Mouse (Mus musculus) megakaryocyte, embryonic 14.5 days (primary cell): ENCODE measurements around the gene G3bp1.

Experiments used
- FLI1 ChIP-seq: IDR thresholded peaks from 2 replicates; pipeline ENCODE4 v1.6.1; 2012; ENCODE audit warnings: low read length, inconsistent platforms, mixed read lengths
- GATA1 ChIP-seq: IDR thresholded peaks from 3 replicates; pipeline ENCODE4 v1.6.1; 2012; ENCODE audit warnings: mixed read lengths, low read length, inconsistent platforms, borderline replicate concordance

DNA sequence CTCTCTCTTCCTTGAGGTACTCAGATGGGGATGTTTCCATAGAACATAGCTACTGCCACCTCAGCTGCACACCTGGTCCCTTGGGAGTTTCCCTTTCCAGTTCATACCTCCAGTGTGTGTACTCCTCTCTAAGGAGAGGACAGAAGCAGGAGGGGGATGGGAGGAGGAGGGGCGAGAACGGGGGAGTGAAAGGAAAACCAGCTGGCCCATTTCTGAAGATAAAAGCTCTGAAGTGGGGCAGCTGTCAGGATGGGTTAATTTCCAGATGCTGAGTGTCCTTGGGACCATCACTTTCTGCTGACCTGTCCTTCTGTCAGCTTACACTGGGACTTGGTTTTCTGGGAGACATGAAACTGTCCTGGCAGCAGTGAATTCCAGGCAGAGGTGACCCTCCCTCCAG lies 65.3 kb downstream of the G3bp1 start:
- TF ChIP-seq GATA1 (no peak), FLI1 (no peak)
